Mouse (Mus musculus) megakaryocyte, adult 5-6 weeks (primary cell): ENCODE data around the gene Prkcd. TPM values are rescaled to one million over a fixed set of nuclear protein-coding genes. Genes with fewer than 3 reads are reported as not detected.

ENCODE experiments used
- ATAC-seq: 2 replicates; pipeline ENCODE4 v1.8.0; 2016; ENCODE audit warnings: mild to moderate bottlenecking, inconsistent platforms; ENCODE audit not compliant: poor library complexity, severe bottlenecking
- total RNA-seq, 2 experiments: library from RNA; stranded (forward) in 1 of 2; stranded (reverse) in 1 of 2; fragments of 153-499, 151-499 nt in 1 of 2; fragments of 221-1000, 200-1000 nt in 1 of 2; gene quantifications; 2 replicates each; pipeline versions ENCODE4 v1.2.3 to v1.2.4; 2015 to 2017

Prkcd gene
- total RNA-seq, 2 experiments from 2014 or later, result 274 to 424 TPM

DNA sequence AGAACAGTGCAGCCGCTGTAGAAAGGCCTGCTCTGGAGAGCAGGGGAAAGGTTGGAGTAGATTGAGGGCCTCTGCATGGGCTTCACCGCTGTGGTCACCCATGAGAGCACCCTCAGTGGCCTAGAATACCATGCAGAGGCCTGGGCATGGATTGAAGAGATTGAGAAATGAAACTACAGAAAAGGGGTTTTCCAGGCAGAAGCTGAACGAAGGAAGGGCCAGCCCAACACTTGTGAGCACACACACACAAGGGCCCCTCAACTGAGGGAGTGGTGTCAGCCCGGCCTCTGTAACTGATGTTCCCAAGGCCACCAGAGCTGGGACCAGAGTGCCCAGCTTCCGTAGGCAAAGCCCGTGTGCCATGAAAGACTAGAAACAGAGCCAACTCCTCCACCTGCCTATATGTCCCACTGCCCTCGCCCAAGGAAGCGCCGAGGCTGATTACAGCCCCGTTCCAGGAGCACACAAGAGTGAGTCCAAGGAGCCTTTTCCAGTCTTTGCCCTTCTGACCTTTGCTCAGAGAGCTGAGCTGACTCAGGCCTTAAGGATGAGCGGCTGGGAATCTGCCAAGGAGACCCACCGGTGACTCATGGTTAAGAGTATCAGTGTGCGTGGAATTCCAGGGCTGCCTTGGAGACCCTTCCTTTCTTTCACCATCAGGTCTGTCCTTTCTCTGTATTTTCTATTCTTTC is 9.4 kb upstream of the Prkcd start:
- peak; percentile 49 for ATAC-seq

- no peak for ATAC-seq
These were observed 8.4 kb upstream of the Prkcd start for GRCm38 (mm10) chr14:30634418-30634817.

- no peak for ATAC-seq
These were observed 7.7 kb upstream of the Prkcd start for GRCm38 (mm10) chr14:30633708-30634107.

DNA sequence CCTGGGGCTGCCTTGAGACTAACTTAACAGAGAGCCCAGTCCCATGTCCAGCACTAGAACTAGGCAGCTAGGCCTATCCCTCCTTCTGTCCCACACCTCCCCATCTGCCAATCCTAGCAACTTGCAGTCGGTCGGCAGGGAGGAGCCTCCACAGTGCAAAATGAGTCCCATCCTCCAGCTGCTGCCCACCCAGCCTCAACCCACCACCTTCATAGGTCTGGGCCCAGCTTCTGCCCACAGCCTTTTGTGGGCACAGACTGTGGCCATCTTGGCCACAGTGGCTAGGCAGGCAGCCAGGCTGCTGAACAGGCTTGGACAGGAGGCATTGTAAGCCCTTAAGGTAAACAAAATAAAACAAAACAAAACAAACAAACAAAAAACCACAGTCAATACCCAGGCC is 5.8 kb upstream of the Prkcd start:
- ATAC-seq, result no peak

GRCm38 (mm10) chr14:30630811-30631576 is 5.0 kb upstream of the Prkcd start:
- peak; percentile 47 for ATAC-seq

DNA sequence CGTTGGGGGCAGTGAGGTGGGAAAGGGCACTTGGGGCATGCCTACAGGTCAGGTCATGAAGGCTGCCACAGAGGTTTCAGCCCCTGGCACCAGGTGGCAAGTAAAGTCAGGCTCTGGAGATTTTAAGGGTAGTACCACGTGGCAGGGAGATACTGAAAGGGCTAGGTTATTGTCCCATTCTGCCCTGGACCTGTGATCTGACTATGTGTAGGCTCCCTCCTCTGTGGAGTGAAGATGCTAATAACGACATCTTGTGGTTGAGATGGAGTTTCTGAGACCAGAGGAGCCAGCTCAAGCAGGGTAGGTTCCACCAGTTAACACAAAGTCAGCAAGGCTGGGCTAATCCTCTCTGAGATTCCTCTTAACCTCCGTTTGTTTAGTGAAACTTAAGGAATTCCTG is 3.8 kb upstream of the Prkcd start:
- no peak for ATAC-seq

DNA sequence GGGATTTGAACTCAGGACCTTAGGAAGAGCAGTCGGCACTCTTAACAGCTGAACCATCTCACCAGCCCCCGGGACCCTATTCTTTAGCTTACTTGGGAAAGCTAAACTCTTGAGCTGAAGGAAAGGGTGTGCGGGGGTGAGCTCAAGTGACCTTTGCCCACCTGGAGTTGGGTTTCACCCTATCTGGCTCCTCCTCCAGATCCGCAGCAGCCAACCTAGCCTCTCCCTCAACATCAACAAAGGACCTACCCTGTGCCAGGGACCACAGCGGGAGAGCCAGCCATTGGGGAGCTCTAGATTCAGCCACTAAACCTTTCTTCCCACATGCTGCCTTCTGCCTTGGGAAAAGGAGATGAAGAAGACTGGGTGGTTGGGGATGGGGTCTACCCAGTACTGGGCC is 2.2 kb upstream of the Prkcd start:
- no peak for ATAC-seq

DNA sequence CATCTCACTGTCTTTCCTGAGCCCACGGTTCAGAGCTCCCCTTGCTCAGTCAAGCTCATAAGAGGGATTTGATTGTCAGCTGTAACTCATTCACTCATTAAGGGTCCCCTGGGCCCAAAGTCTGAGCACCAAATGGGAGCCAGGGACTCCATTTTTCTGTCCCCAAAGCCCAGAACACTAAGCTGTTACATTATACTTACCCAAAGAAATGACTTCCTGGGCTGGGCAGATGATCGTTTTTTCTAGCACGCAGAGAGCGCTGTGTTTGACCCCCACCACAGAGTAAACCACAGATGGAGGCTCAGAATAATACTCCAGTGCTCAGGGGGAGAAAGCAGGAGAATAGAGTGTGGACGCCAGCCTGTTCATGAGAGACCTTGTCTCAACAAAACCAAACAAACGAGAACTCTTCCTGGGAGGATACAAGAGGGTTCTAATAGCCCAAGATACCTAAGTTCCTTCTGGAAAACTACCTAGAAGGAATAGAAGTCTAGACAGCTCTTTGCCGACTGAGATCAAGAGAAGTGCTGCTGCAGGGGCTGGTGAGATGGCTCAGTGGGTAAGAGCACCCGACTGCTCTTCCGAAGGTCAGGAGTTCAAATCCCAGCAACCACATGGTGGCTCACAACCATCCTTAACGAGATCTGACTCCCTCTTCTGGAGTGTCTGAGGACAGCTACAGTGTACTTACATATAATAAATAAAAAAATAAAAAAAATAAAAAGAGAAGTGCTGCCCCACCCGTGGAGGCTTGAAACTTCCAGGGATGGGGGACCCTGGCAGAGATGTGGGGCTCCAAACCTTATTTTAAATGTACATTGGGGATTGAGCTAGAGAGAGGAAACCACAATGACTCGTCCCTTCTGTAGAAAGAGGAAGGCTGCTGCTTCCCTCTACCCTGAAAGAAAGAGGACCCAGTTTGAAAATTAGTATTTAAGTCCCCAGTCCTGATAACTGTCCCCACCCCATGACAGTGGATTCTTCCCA is 1.0 kb upstream of the Prkcd start:
- ATAC-seq, result peak; percentile 55

DNA sequence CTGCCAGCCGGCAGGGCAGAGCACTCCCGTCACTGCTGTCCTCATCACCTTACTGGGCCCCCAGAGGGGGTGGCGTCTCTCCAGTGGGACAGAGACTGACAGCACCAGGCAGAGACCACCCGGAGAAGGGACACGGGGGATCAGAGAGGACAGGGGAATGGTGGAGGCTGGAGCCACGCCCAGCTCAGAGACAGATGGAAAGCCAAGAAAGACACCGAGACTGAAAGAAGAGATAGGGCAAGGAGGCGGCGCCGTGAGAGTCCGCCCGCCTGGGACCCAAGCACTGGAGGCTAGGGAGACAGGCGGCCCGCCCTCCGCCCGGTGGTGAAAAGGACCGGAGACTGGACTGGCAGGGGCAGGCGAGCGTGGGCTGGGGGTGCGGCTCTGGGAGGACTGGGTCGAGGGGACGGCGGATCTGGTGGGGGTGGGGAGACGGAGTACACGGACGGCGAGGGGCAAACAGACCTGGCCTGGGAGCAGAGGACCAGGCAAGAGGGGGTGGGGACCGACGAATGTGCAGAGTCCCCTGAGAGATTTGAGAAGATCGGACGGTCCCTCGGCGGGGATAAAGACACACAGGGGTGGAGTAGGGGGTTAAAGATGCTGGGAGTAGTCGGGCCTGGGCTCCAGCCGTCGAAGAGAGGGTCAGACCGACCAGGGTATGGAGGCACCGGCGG is 741 bp downstream of the Prkcd start:
- ATAC-seq, result peak; percentile 5; the same call in 1 of the 2 replicates

DNA sequence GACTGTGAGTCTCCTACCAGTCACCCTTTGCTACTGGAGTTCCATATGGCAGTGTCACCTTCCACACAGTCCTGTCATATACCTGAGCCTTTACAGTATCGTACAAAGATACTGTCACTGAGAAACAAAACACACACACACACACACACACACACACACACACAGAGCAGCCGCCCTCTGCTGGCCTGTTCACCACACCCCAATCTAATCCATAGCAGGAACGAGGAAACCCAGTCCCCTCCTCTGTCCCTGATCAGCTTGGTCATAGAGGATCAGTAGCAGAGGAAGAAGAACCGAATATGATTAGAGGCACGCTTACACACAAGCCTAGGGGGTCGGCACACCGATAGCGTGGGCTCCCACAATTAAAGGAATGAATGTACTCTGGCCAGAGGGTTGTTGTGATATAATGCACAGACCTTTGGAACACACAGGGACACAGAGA is 1.7 kb downstream of the Prkcd start:
- no peak for ATAC-seq

- no peak for ATAC-seq
These were observed 3.5 kb downstream of the Prkcd start for GRCm38 (mm10) chr14:30622556-30622955.

DNA sequence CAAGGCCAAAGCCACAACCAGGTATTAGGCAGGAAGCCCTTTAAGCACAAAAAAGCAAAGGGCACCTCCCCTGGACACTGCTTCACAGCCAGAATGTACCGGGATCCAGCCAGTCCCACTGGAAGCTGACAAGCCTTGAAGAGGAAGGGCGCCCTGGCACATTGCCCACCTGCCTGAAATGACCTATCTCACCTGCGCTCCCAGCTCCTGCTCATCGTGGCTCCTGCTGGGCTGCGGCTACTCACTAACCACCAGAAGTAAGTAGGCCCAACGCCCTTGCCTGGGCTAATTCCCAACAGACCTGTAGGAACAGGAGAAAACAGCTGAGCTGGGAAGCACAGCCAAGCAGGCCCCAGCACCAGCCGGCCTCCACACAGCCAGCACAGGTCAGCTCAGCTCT is 3.9 kb downstream of the Prkcd start:
- no peak for ATAC-seq

- peak; percentile 75 for ATAC-seq
These were observed 5.9 kb downstream of the Prkcd start for GRCm38 (mm10) chr14:30619982-30620578.

- no peak for ATAC-seq
These were observed 7.2 kb downstream of the Prkcd start for GRCm38 (mm10) chr14:30618746-30619275.

DNA sequence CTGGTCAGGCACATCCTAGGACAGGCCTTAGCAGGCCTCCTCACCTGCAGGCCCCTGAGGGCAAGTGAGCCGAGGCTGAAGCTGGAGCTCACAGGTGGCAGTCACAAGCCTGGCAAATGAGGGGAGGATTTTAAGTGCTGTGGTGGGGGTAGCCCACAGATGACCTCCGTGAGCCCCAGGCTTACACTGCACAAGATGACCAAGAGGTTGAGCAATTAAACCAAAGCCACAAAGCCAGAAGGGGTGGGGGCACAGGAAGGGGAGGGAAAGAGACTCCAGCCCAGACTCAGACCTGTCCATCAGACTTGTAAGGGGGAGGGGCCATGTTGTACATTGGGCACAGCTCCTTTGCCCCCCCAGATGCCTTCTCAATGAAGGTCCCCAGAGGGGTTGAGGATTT is 9.3 kb downstream of the Prkcd start:
- ATAC-seq, result peak; percentile 62

DNA sequence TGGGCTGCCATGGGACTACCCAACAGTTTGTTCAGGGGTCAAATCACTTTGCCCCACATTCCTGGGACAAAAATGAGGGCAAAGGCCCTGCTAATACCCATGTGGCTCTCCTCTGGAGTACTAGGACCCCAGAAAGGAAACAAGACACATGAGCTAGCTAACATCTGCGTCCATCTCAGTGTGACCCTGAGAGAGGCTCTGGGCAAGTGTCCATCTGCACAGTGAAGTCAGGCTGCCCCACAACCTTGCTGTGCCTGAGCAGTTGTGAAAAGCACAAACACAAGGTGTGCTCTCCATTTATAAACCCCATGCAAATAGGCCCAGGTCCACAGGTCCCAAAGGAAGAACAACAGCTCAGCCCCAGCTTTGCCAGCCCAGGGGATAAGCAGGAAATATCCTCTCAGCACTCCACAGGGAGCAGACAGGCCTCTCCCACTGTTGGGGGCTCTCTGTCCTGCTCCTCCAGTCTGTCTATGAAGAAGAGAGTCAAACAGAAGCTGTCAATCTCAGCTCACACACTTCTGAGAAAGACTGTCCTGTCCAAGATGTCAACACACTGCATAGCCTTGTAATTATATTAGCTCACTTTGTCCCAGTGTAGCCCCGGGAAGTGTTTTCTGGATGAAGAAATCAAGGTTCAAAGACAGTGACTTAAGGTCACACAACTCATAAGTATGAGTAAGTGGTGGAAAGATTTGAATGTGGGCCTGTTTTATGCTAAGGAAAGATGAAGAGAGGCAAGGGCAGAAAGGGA is 12.9 kb downstream of the Prkcd start:
- no peak for ATAC-seq

- ATAC-seq, result peak; percentile 51
These were observed 13.5 kb downstream of the Prkcd start for GRCm38 (mm10) chr14:30612523-30612922.

GRCm38 (mm10) chr14:30610940-30611339 is 15.1 kb downstream of the Prkcd start:
- no peak for ATAC-seq

DNA sequence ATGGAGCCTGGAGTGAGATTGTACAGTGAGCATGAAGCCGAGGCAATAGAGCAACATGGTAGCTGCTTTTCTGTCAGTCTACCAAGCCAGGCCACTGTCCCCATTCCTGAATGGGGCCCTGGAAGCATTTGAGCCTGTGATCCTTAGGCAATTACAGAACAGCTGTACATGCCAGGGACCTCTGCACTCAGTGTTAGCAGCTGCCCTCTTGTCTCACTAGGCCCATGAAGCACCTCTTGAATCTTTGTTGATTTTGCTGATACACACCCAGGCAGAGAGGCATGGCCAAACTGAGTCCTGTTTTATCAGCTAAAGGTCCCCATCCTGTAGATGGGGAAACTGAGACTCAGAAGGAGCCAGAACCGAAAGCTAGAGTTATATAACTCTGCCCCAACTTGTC is 15.7 kb downstream of the Prkcd start:
- ATAC-seq, result no peak
